Mouse (Mus musculus) gastrocnemius, postnatal 36 days (tissue): ENCODE results near the gene Gm1604a. TPM values are rescaled to one million over a fixed set of nuclear protein-coding genes. Genes with fewer than 3 reads are reported as not detected.
"Not testable (repeated sequence)": the region's sequence is repeated elsewhere in the genome, so short reads cannot be mapped to it uniquely, and the experiment has no call there.

ENCODE experiments used
- DNase-seq, 2 experiments: peaks; one replicate each; pipeline ENCODE4 v3.0.0; 2022
- intact Hi-C: fragments of 180-260 bp; cut with DNase I; formaldehyde crosslinking; loops from one replicate; pipeline ENCODE4 v1.15.1; 2025
- long read RNA-seq, 2 experiments: library from polyadenylated mRNA; stranded (forward); transcript quantifications; one replicate each; pipeline ENCODE4 v2.0.0; 2021
- total RNA-seq, 2 experiments: library from RNA; stranded (reverse); gene quantifications; 2 replicates each; pipeline ENCODE4 v1.2.3; 2021

Gene Gm1604a
- not detected for total RNA-seq
- long read RNA-seq, experiment 1, result 0 reads
- long read RNA-seq, experiment 2, result 0 reads

GRCm38 (mm10) chr17:7025257-7025656 is at the start of gene Gm1604a:
TSS of gene Gm1604a (plus strand) at chr17:7025568.
- DNase-seq, intact Hi-C loops: not testable (repeated sequence)

GRCm38 (mm10) chr17:6978287-6979248 is 46.8 kb upstream of the Gm1604a start, which contains the start of gene Gm49721:
TSS of gene Gm49721 (plus strand) at chr17:6978904.
- intact Hi-C loops, result not testable (repeated sequence)
- peak; percentile 36 to 66 for DNase-seq

DNA sequence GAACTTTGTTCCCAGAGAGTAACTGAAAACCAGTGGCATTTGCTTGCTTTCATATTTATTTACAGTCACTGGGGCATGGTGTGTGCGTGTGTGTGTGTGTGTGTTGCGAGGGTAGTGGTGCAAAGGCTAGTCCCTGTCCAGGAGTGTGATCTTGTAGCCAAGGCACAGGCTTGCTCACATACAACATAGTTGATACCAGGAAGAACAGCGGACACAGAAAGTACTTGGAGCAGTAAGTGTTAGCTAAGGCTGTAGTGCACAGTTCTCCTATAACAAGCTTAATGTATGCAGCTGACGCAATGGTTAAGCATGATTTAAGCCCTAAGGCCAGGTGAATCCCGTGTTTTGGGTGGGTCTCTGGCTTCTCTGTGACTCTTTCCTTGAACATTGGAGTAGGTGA is 46.0 kb upstream of the Gm1604a start:
- intact Hi-C loops, DNase-seq: not testable (repeated sequence)

DNA sequence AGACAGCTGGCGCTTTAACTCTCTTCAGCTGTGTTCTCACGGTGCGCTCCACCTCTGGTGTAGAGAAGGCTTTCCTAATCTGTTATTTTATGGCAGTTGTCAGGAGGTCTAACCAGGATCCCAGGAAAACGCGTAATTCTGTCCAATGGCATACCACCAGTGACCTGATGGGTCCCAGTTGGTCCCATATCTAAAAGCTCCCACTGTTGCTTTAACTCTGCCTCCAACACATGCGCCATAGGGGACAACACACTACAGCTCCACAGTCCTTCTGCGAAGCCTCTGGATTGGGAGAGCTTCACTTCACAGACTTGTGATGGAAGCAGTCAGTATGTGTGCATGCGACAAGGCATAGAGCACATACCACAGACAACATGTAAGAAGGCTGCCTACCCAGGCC is 45.2 kb upstream of the Gm1604a start:
- DNase-seq, intact Hi-C loops: not testable (repeated sequence)

DNA sequence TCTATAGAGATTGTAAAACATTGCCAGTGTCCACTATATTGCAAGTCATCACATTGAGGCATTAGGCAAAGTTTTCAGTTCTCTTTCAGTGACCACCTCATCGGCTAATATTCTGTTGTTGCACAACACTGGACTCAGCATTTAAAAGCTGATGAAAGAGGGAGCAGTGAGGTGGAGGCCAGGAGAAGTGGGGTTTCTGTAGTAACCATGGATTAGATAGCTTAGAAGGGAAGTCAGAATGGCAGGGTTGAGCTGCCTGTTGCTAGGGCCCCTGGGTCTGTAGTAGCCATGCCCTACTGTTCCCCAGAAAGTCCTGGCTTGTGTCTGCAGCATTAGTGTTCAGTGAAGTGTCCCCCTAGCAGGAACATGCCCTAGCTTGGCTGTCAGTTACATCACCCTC is 39.2 kb upstream of the Gm1604a start:
- intact Hi-C loops, result not testable (repeated sequence)

DNA sequence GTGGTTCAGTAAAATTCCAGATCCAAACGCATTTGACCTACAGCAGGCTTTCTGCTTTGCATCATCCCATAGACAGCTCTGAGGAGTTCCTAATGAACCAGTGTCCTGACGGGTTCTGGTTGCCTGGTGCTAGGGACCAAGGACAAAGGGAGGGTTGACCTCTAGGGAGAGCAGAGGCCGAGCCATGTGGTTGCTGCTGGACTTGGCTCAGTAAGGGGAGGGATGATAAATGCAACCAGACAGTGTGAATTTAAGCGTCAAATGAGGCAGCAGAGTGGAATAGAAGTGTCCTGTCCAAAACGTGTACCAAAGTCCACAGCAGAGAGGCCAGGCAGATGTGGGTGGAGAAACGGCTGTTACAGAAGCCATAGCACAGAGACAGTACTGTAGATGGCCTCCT is 29.9 kb upstream of the Gm1604a start:
- intact Hi-C loops, DNase-seq: not testable (repeated sequence)

More for the DNA sequence above, 39.2 kb upstream of the Gm1604a start:
- not testable (repeated sequence) for DNase-seq

DNA sequence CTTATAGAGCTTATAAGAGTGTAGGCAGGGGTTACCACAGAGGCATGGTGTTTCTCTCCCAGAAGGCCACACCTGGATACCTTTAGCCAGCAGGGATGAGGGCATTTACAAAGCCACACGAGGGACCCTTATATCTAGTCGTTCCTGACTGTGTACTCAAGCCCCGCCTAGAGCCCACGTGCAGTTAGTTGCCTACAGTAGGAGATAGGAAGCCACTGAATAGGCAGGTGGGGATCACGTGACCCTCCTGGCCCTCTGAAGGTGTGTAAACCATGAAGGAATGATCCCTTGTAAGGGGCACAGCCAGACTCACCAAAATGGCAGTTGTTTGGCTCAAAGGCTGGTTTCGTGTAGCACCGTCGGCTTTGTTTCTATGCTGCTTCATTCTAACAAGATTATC is 28.5 kb upstream of the Gm1604a start:
- intact Hi-C loops, DNase-seq: not testable (repeated sequence)

DNA sequence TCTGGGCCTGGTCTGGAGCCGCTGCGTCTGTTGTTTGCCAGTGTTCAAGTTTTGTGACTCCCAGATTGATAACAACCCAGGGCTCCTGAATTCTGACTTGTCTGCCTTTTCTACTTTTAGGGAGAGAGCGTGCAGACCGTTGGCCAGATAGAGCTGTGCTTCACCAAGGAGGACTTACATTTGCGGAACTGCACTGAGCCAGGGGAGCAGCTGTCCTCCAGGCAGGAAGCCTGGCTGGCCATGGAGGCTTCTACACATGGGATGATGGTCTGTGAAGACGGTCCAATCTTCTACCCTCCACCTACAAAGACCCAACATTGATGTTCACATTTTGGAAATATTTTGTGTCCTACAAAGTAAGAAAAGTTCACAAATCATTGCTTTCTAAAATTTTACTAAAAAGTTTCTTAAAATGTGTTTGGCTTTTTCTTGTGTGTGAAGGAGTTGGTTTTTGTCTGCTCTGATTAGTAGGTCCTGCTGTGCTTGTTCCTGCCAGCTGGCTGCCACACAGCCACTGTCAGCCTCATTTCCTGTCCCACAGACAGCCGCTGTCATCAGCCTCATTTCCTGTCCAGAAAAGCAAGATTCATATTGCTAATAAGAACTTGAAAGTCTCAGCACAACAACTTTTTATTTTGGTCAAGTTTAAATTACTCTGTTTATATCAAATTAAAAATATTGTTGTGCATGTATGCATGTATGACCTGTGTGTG is 27.4 kb upstream of the Gm1604a start:
- intact Hi-C loops, result not testable (repeated sequence)

GRCm38 (mm10) chr17:7001790-7002585 is 23.4 kb upstream of the Gm1604a start:
- intact Hi-C loops, DNase-seq: not testable (repeated sequence)

More for the DNA sequence above, 27.4 kb upstream of the Gm1604a start:
- DNase-seq, result not testable (repeated sequence)

GRCm38 (mm10) chr17:7003392-7003791 is 22.0 kb upstream of the Gm1604a start:
- intact Hi-C loops, DNase-seq: not testable (repeated sequence)

- intact Hi-C loops, DNase-seq: not testable (repeated sequence)
These were observed 19.7 kb upstream of the Gm1604a start for GRCm38 (mm10) chr17:7005646-7006045.

DNA sequence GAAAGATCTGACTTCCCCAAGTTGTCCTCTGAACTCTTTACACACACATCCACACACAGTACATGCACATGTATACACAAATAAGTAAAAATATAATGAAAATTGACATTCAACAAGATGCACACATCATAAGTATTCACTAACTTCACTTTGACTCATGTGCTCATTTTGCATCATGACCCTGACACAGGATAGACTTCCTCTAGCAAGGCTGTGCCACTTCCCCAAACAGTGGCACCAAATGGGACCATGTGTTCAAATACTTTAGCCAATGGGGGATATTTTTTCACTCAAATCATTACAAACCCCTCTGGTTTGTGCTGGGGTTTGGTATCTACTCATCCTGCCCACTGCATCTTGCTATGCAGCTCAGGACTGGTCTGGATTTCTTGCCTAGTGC is 16.5 kb upstream of the Gm1604a start:
- intact Hi-C loops, DNase-seq: not testable (repeated sequence)

DNA sequence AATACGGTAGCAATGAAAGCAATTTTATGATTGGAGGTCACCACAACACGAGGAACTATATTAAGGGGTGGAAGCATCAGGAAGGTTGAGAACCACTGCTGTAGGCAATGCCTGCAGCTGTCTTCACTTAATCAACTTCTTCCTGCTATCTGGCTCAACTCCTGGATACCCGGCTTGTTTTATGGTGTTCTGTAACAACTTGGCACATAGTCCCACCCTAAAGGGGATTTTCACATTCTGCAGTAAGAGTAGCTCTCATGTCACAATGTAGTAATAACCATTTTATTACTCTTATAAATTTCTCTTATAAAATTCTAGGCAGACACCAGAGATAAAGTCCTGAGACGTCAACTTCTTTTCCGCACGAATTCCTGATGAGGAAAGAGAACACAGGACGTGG is 15.9 kb upstream of the Gm1604a start:
- intact Hi-C loops, DNase-seq: not testable (repeated sequence)

DNA sequence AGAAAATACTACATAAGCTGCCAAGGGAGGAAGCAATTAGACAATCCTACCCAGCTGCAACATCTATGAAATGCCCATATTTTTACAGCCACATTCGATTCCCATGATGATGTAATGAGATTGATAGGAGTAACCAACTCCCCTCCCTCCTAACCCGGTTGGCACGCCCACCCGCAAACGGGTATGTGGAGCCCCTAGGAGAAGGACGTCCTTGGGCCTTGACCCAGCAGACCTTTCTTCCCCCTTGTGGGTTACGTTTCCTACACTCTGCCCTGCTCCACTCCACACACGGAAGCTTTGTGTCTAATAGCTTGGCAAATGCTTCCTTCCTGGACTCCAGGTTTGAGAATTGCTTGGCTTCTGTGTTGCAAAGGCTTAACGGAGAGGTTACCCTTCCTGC is 15.5 kb upstream of the Gm1604a start:
- DNase-seq, intact Hi-C loops: not testable (repeated sequence)

- DNase-seq, intact Hi-C loops: not testable (repeated sequence)
These were observed 11.2 kb upstream of the Gm1604a start for GRCm38 (mm10) chr17:7014190-7014589.

DNA sequence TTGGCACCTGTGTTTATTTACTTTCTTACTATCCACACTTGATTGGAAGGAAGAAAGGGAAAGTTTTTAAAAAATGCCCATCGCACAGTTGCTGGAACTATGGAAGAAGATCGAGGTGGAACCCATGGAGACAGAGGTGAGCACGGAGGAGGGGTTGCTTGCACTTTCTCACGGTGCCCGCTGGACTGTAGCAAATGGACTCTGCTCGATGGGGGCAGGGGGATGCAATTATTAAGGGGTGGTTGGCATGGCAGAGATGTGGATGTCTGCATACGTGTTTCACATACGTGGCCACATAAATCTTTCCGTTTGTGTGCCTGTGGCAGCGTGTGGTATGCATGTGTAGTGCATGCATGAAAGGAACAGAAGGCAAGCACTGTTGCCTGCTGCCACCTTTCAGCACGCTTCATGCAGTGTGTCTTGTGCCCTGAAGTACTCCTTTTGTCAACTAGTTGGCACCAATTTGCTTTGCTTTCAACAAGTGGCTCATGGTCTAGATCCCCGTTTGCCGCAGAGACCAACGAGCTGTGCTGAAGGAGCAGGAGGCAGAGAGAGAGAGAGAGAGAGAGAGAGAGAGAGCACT is 487 bp downstream of the Gm1604a start:
- intact Hi-C loops, result not testable (repeated sequence)

DNA sequence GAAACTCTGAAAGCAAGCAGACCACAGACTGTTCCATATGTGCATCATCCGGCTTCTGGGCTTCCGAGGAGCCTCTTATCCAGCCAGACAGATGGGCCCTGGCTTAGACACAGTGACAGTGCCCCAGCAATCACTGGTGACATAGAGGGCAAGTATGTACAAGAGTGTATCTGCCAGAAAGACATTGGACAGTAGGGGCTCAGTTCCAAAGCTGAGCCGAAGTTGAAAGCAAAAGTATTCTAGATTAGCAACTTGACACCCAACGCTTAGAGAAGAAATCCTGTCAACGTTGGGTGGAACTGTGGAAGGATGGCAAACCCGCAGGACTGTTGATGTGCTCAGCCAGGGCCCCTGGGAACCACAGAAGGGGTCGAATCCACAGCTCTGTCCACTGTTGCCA is 4.8 kb downstream of the Gm1604a start:
- intact Hi-C loops, DNase-seq: not testable (repeated sequence)

More for the DNA sequence above, 487 bp downstream of the Gm1604a start:
- not testable (repeated sequence) for DNase-seq

GRCm38 (mm10) chr17:7030622-7031174 is 5.3 kb downstream of the Gm1604a start:
- intact Hi-C loops, DNase-seq: not testable (repeated sequence)
